Mouse (Mus musculus) embryonic fibroblast, embryonic 13.5 days (primary cell): ENCODE measurements around the gene Rpa3.

ENCODE experiments used
- CTCF ChIP-seq: IDR thresholded peaks from 2 replicates; pipeline ENCODE4 v1.5.1; 2011; ENCODE audit warnings: mild to moderate bottlenecking, control low read depth, low read length, moderate library complexity, borderline replicate concordance; ENCODE audit not compliant: insufficient read depth
- POLR2A ChIP-seq: IDR thresholded peaks from 2 replicates; pipeline ENCODE4 v1.6.1; 2011; ENCODE audit warnings: low read depth, mild to moderate bottlenecking, control low read depth, low read length, moderate library complexity

DNA sequence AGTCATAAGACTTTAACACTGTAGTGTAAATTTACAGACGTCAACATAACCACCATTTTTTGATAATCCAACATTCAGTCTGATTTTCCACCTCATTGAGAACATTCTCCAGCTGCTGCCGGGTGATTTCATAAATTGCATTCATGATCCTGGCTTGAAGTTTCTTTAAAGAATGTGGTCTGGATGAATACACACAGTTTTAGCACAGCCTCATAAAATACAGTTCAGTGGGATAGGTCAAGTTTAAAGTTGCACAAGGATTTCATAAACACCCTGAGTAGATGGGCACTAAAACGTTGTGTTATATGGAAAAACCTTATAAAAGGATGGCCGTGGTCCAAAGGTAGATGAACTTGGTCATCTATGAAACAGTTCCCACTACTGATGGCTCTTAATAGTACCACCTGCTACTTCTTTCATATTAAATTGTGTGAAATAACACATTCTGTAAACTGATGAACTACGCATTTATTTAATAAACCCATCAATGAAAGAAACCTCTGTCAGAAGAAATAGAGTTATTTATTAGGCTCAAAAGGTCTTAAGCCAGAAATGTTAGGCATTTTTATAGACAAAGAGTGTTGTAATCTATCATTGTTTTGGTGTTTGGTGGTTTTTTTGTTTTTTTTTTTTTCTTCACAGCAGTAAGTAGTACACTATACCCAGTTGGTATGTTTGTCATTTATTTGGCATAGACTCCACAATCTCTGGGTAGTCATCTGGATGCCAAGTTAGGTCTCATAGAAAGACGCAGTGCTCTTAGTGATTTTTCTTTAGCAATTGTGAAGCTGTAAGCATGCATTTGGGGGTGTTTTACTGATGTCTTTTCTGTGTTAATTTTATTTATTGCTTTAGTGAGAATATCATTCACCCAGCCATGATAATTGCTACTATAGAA lies 49.2 kb upstream of the Rpa3 start:
- TF ChIP-seq POLR2A (no peak), CTCF (no peak)
